Mouse (Mus musculus) erythroid progenitor cell, adult 5-6 weeks (primary cell): ENCODE results near the gene Synj2. TPM values are rescaled to one million over a fixed set of nuclear protein-coding genes. Genes with fewer than 3 reads are reported as not detected.

Source experiments
- ATAC-seq: replicated peaks from 2 replicates; pipeline ENCODE4 v1.8.0; 2016; ENCODE audit warnings: moderate number of reproducible peaks, mild to moderate bottlenecking, moderate TSS enrichment, inconsistent platforms; ENCODE audit not compliant: poor library complexity, low FRiP score, severe bottlenecking
- total RNA-seq, 2 experiments: library from RNA; stranded (forward) in 1 of 2; stranded (reverse) in 1 of 2; fragments of 150-400 nt in 1 of 2; fragments of 186-747, 209-891 nt in 1 of 2; gene quantifications; 2 replicates each; pipeline versions ENCODE4 v1.2.3 to v1.2.4; 2015 to 2017; ENCODE audit warnings: low replicate concordance in 2 of 2

The Synj2 gene
- total RNA-seq, 2 experiments from 2014 or later, result 6.3 TPM; not detected in 1

- no peak for ATAC-seq
These were observed 53.5 kb downstream of the Synj2 start for GRCm38 (mm10) chr17:5994606-5995005.

GRCm38 (mm10) chr17:5996589-5996988, 55.5 kb downstream of the Synj2 start:
- ATAC-seq, result no peak

GRCm38 (mm10) chr17:5997380-5998234, 56.5 kb downstream of the Synj2 start:
- ATAC-seq, result no peak

GRCm38 (mm10) chr17:5998235-5998500, 57.1 kb downstream of the Synj2 start:
- no peak for ATAC-seq

GRCm38 (mm10) chr17:5999039-5999543, 58.0 kb downstream of the Synj2 start:
- ATAC-seq, result no peak

GRCm38 (mm10) chr17:6000864-6001319, 59.8 kb downstream of the Synj2 start:
- ATAC-seq, result no peak

GRCm38 (mm10) chr17:6001389-6001788, 60.3 kb downstream of the Synj2 start:
- ATAC-seq, result no peak

GRCm38 (mm10) chr17:6001836-6002235, 60.8 kb downstream of the Synj2 start:
- ATAC-seq, result no peak

- ATAC-seq, result no peak
These were observed 61.5 kb downstream of the Synj2 start for GRCm38 (mm10) chr17:6002563-6002962.

GRCm38 (mm10) chr17:6003661-6004060, 62.6 kb downstream of the Synj2 start:
- ATAC-seq, result no peak

GRCm38 (mm10) chr17:6005246-6005637, 64.2 kb downstream of the Synj2 start:
- no peak for ATAC-seq

- ATAC-seq, result peak; percentile 47; the same call in 1 of the 2 replicates
These were observed 64.8 kb downstream of the Synj2 start for GRCm38 (mm10) chr17:6005638-6006471.

GRCm38 (mm10) chr17:6007101-6007780, 66.2 kb downstream of the Synj2 start:
- ATAC-seq, result no peak

- no peak for ATAC-seq
These were observed 66.8 kb downstream of the Synj2 start for GRCm38 (mm10) chr17:6007902-6008301.

GRCm38 (mm10) chr17:6008590-6008989, 67.5 kb downstream of the Synj2 start:
- no peak for ATAC-seq

GRCm38 (mm10) chr17:6009606-6010005, 68.5 kb downstream of the Synj2 start:
- no peak for ATAC-seq

- ATAC-seq, result no peak
These were observed 72.0 kb downstream of the Synj2 start for GRCm38 (mm10) chr17:6013079-6013478.

GRCm38 (mm10) chr17:6014985-6015384, 73.9 kb downstream of the Synj2 start:
- ATAC-seq, result no peak

- ATAC-seq, result no peak
These were observed 75.2 kb downstream of the Synj2 start for GRCm38 (mm10) chr17:6016213-6016780.

GRCm38 (mm10) chr17:6017268-6017667, 76.2 kb downstream of the Synj2 start:
- ATAC-seq, result no peak
